Comparison of ENCODE assay signal across 24 mouse cellular contexts in genomic region chr13:45341991-45342390, GRCm38 (mm10).
"Had no signal": no experiment of that assay in that cellular context is flagged by ENCODE, and none has a peak within 500 bp of the region (broad histone marks: within the 10 kb centered on the region; RNA-seq: fewer than 3 reads in every experiment).

No protein-coding gene starts in this region.

- H3K4me1 ChIP-seq: heart, embryonic 12.5 days had no signal

- H3K9ac ChIP-seq: heart, embryonic 12.5 days; hindbrain, embryonic 12.5 days; hindbrain, embryonic 14.5 days; intestine, embryonic 15.5 days; limb, embryonic 13.5 days; limb, embryonic 15.5 days; liver, embryonic 12.5 days; liver, embryonic 14.5 days had no signal

- H3K27ac ChIP-seq: gastrocnemius, adult 2 months; heart, embryonic 10.5 days; hindbrain, embryonic 10.5 days; hindbrain, embryonic 12.5 days; hindbrain, embryonic 14.5 days; intestine, embryonic 15.5 days; layer of hippocampus, adult 2 months; limb, embryonic 13.5 days; limb, embryonic 15.5 days; liver, embryonic 12.5 days; liver, embryonic 14.5 days had no signal

- H3K4me3 ChIP-seq: gastrocnemius, adult 2 months; heart, embryonic 10.5 days; heart, embryonic 12.5 days; hindbrain, embryonic 10.5 days; hindbrain, embryonic 12.5 days; intestine, embryonic 15.5 days; layer of hippocampus, adult 2 months; limb, embryonic 13.5 days; limb, embryonic 15.5 days; liver, embryonic 12.5 days had no signal

- H3K9me3 ChIP-seq: heart, embryonic 10.5 days; intestine, embryonic 15.5 days; limb, embryonic 13.5 days; limb, embryonic 15.5 days; liver, embryonic 12.5 days had no signal

- H3K36me3 ChIP-seq: heart, embryonic 10.5 days; heart, embryonic 12.5 days; hindbrain, embryonic 10.5 days; hindbrain, embryonic 12.5 days; intestine, embryonic 15.5 days; limb, embryonic 13.5 days; limb, embryonic 15.5 days; liver, embryonic 12.5 days had no signal

- DNase-seq: gastrocnemius, adult 2 months; gastrocnemius, postnatal 10 days; gastrocnemius, postnatal 25 days; heart, adult 18-20 months; heart, postnatal 10 days; heart, postnatal 4 days; kidney, adult 18-20 months; kidney, adult 8-10 months; kidney, postnatal 10 days; kidney, postnatal 25 days; kidney, postnatal 4 days; layer of hippocampus, postnatal 36 days; left cerebral cortex, postnatal 4 days had no signal
